Mouse (Mus musculus) heart, postnatal 0 days (tissue): ENCODE results near the gene Plpp3. TPM values are rescaled to one million over a fixed set of nuclear protein-coding genes. Genes with fewer than 3 reads are reported as not detected.

Source experiments
- ATAC-seq: fragments of 200-750 bp; cut with Nextera tagmentation; 2 replicates; pipeline ENCODE4 v1.8.0; 2017; ENCODE audit warnings: low read depth, moderate number of reproducible peaks, moderate library complexity; ENCODE audit not compliant: insufficient read depth
- DNase-seq: peaks from one replicate; pipeline ENCODE4 v3.0.0-alpha.2; 2016; ENCODE audit warnings: low spot score
- H3K27ac ChIP-seq: fragments of 300-500 bp; sonication (generic); 2 replicates; pipeline ENCODE4 v1.5.1; 2014; ENCODE audit warnings: low read depth, mild to moderate bottlenecking
- H3K27me3 ChIP-seq: fragments of 300-500 bp; sonication (generic); 2 replicates; pipeline ENCODE4 v1.6.1; 2014; ENCODE audit warnings: low read length, mixed read lengths; ENCODE audit not compliant: control insufficient read depth, insufficient read depth
- H3K36me3 ChIP-seq: fragments of 300-500 bp; sonication (generic); replicated peaks from 2 replicates; pipeline ENCODE4 v1.6.1; 2014; ENCODE audit warnings: low read length, mixed read lengths; ENCODE audit not compliant: control insufficient read depth, insufficient read depth
- H3K4me1 ChIP-seq: fragments of 300-500 bp; sonication (generic); 2 replicates; pipeline ENCODE4 v1.6.1; 2014; ENCODE audit warnings: antibody characterized with exemption; ENCODE audit not compliant: control insufficient read depth, insufficient read depth
- H3K4me2 ChIP-seq: fragments of 300-500 bp; sonication (generic); 2 replicates; pipeline ENCODE4 v1.6.1; 2014; ENCODE audit warnings: low read depth, mild to moderate bottlenecking, low read length, moderate library complexity
- H3K4me3 ChIP-seq: fragments of 300-500 bp; sonication (generic); 2 replicates; pipeline ENCODE4 v1.5.1; 2014; ENCODE audit warnings: low read depth, low read length
- H3K9ac ChIP-seq: fragments of 300-500 bp; sonication (generic); replicated peaks from 2 replicates; pipeline ENCODE4 v1.6.1; 2014; ENCODE audit warnings: low read depth, low read length, mixed read lengths
- H3K9me3 ChIP-seq: fragments of 300-500 bp; sonication (generic); replicated peaks from 2 replicates; pipeline ENCODE4 v1.6.1; 2016; ENCODE audit warnings: low read length; ENCODE audit not compliant: control insufficient read depth
- CTCF ChIP-seq: IDR thresholded peaks from 2 replicates; pipeline ENCODE4 v1.5.1; 2016; ENCODE audit warnings: antibody characterized with exemption, control low read depth, low read depth
- EP300 ChIP-seq: IDR thresholded peaks from 2 replicates; pipeline ENCODE4 v1.6.1; 2016; ENCODE audit warnings: antibody characterized with exemption, low read depth
- WGBS: fragments of 180-500 bp; shearing (Covaris S2); extraction: QIAGEN DNeasy Blood & Tissue Kit; methylation state at CpG from one replicate; pipeline ENCODE4 v1.1.7; 2014; 5-methylcytosine and 5-hydroxymethylcytosine counted together
- polyA plus RNA-seq: library from polyadenylated mRNA; unstranded; fragments of >200 nt; fragmentation: Nextera tagmentation; extraction: Ambion mirVana; gene quantifications from 2 replicates; pipeline ENCODE4 v1.2.1, GENCODE M21; 2015
- total RNA-seq: library from RNA; depleted of rRNA; stranded (reverse); fragments of >200 nt; gene quantifications from 2 replicates; pipeline ENCODE4 v1.2.3, GENCODE M21; 2014; ENCODE audit warnings: low replicate concordance

Plpp3 gene
- total and polyA plus RNA-seq, 2 experiments from 2014 or later = 56.4 to 57.0 TPM

- Histone ChIP-seq H3K27me3 (no peaks in the 10 kb centered on the region), H3K9ac (no peak overlapping the region), H3K36me3 (peaks cover 49% of the 10 kb centered on the region), H3K9me3 (no peaks in the 10 kb centered on the region), H3K4me3 (no peak overlapping the region), H3K27ac (no peak overlapping the region), H3K4me2 (no peak overlapping the region), H3K4me1 (peaks cover 9% of the 10 kb centered on the region)
- 61% methylated on average over 2 of the region's 2 CpGs for WGBS
- no peak for DNase-seq
- ATAC-seq = no peak
- TF ChIP-seq CTCF = no peak
- TF ChIP-seq EP300 = no peak
Measured at GRCm38 (mm10) chr4:105225512-105225911, 68.4 kb downstream of the Plpp3 start.

- Histone ChIP-seq H3K9me3 (no peaks in the 10 kb centered on the region), H3K27ac (no peak overlapping the region), H3K9ac (no peak overlapping the region), H3K4me3 (no peak overlapping the region), H3K4me2 (no peak overlapping the region), H3K27me3 (no peaks in the 10 kb centered on the region), H3K4me1 (peaks cover 9% of the 10 kb centered on the region), H3K36me3 (peaks cover 48% of the 10 kb centered on the region)
- DNase-seq = no peak
- TF ChIP-seq CTCF = no peak
- TF ChIP-seq EP300 = no peak
- no peak for ATAC-seq
- WGBS = 73% methylated on average over 6 of the region's 6 CpGs
Measured at GRCm38 (mm10) chr4:105226351-105226750, 69.2 kb downstream of the Plpp3 start.

- no peaks in the 10 kb centered on the region for H3K9me3 ChIP-seq
- H3K4me3 ChIP-seq = no peak overlapping the region
- TF ChIP-seq EP300 (no peak), CTCF (no peak)
- no peaks in the 10 kb centered on the region; the same call in 1 of the 2 replicates for H3K4me1 ChIP-seq
- H3K4me2 ChIP-seq = no peak overlapping the region
- H3K9ac ChIP-seq = no peak overlapping the region
- ATAC-seq (no peak), DNase-seq (no peak)
- WGBS = 84% methylated on average over 8 of the region's 8 CpGs
- peaks cover 47% of the 10 kb centered on the region for H3K36me3 ChIP-seq
- H3K27me3 ChIP-seq = no peaks in the 10 kb centered on the region
- no peak overlapping the region for H3K27ac ChIP-seq
Measured at GRCm38 (mm10) chr4:105230127-105230526, 73.0 kb downstream of the Plpp3 start.

- Histone ChIP-seq H3K9me3 (no peaks in the 10 kb centered on the region), H3K4me1 (no peaks in the 10 kb centered on the region), H3K27me3 (no peaks in the 10 kb centered on the region), H3K4me3 (no peak overlapping the region), H3K36me3 (no peaks in the 10 kb centered on the region), H3K9ac (no peak overlapping the region), H3K27ac (no peak overlapping the region), H3K4me2 (no peak overlapping the region)
- ATAC-seq (no peak), DNase-seq (no peak)
- no peak for TF ChIP-seq EP300
- TF ChIP-seq CTCF = no peak
- 84% methylated on average over 7 of the region's 7 CpGs for WGBS
Measured at GRCm38 (mm10) chr4:105240233-105240632, 83.1 kb downstream of the Plpp3 start.

- Histone ChIP-seq H3K27me3 (peaks cover 5% of the 10 kb centered on the region; the same call in 1 of the 2 replicates), H3K27ac (no peak overlapping the region), H3K9ac (no peak overlapping the region), H3K36me3 (no peaks in the 10 kb centered on the region), H3K4me3 (no peak overlapping the region), H3K4me2 (peak overlapping the region; percentile 64), H3K9me3 (no peaks in the 10 kb centered on the region), H3K4me1 (no peaks in the 10 kb centered on the region)
- WGBS = 72% methylated on average over 10 of the region's 10 CpGs
- DNase-seq (no peak), ATAC-seq (no peak)
- TF ChIP-seq CTCF (no peak), EP300 (no peak)
Measured at GRCm38 (mm10) chr4:105244931-105245330, 87.8 kb downstream of the Plpp3 start.

- Histone ChIP-seq H3K36me3 (no peaks in the 10 kb centered on the region), H3K9me3 (no peaks in the 10 kb centered on the region), H3K4me2 (peak overlapping the region; percentile 64), H3K4me1 (no peaks in the 10 kb centered on the region), H3K27ac (no peak overlapping the region), H3K9ac (peak overlapping the region; percentile 37; the same call in 1 of the 2 replicates), H3K4me3 (peak overlapping the region; percentile 30), H3K27me3 (peaks cover 5% of the 10 kb centered on the region; the same call in 1 of the 2 replicates)
- TF ChIP-seq CTCF (no peak), EP300 (no peak)
- peak; percentile 70; the same call in 1 of the 2 replicates for ATAC-seq
- DNase-seq = peak; percentile 49
- WGBS = 4% methylated on average over 18 of the region's 18 CpGs
Measured at GRCm38 (mm10) chr4:105245479-105245944, 88.4 kb downstream of the Plpp3 start.
